Mouse (Mus musculus): ENCODE data around the gene Stab2. TPM values are rescaled to one million over a fixed set of nuclear protein-coding genes. Genes with fewer than 3 reads are reported as not detected.

The Stab2 gene
- total and polyA plus RNA-seq, 3 experiments = 0.09 TPM; not detected in 2

DNA sequence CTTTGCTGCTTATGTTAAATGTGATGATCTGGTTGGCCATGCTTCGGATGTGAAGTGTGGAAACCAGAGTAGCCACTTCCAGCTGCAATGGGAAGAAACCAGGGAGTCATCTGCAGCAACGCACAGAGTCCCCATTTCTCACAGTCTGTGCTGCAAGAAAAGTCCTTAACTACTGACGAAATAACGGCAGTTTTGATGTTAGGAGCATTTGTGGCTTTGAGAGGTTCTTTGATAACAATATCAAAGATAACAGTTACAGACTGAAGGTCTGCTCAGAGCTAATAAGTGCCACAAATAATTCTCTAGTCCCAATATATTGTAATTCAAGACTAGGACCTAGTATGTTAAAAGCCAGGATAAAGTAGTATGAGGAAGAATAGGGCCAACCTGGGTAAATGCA is 57.9 kb downstream of the Stab2 start:
- H3K79me2 ChIP-seq (replicated peaks; ENCODE audit: control insufficient read depth, extremely low read depth, insufficient read depth, poor library complexity, severe bottlenecking) = no peaks in the 10 kb centered on the region
- no peaks in the 10 kb centered on the region for H3K9me3 ChIP-seq (replicated peaks; ENCODE audit: low read length)
- no peak for DNase-seq (ENCODE audit: extremely low read depth)
- H3K4me1 ChIP-seq (ENCODE audit: control insufficient read depth in 1 of 2, insufficient read depth in 2 of 2) = peaks cover 0 to 8% of the 10 kb centered on the region in 2 experiments; a peak in 3 of 4 replicates
- dilution Hi-C loops (cut with MboI; ENCODE audit: extremely low pct_ligation_motif_present, extremely low pct_unique_long_range_greater_than_20kb, low sequenced_read_pairs) (no loop called here), in situ Hi-C loops (cut with MboI; ENCODE audit: low pct_ligation_motif_present, low pct_unique_long_range_greater_than_20kb, low sequenced_read_pairs) (no loop called here)
- no peak overlapping the region for H3K4me2 ChIP-seq (ENCODE audit: insufficient read depth, low read depth, poor library complexity, severe bottlenecking)
- no peak for TF ChIP-seq MAFK (IDR thresholded peaks at IDR 0.05; ENCODE audit: insufficient replicate concordance, low read length)
- TF ChIP-seq EP300 (IDR thresholded peaks at IDR 0.05; ENCODE audit: low read length) = no peak
- no peak for TF ChIP-seq POLR2AphosphoS2 (IDR thresholded peaks at IDR 0.05; ENCODE audit: low read depth, low read length)
- TF ChIP-seq ZC3H11A (IDR thresholded peaks at IDR 0.05; ENCODE audit: low read depth, low read length) = no peak
- no peak for TF ChIP-seq ZNF384 (IDR thresholded peaks at IDR 0.05; ENCODE audit: low read depth, low read length)
- TF ChIP-seq RAD21 (IDR thresholded peaks at IDR 0.05; ENCODE audit: low read depth, low read length) = no peak
- no peak for TF ChIP-seq JUN (IDR thresholded peaks at IDR 0.05; ENCODE audit: insufficient read depth, low read depth, low read length)
- no peak for TF ChIP-seq RCOR1 (conservative IDR thresholded peaks at IDR 0.05; ENCODE audit: low read depth, low read length)
- no peak for TF ChIP-seq USF2 (conservative IDR thresholded peaks at IDR 0.05; ENCODE audit: low read depth, low read length)
- TF ChIP-seq MXI1 (IDR thresholded peaks at IDR 0.05; ENCODE audit: low read depth, low read length) = no peak
- TF ChIP-seq POLR2A (IDR thresholded peaks at IDR 0.05; ENCODE audit: low read depth, low read length) = no peak
- TF ChIP-seq NELFE (IDR thresholded peaks at IDR 0.05; ENCODE audit: low read depth, low read length) = no peak
- no peak for TF ChIP-seq E2F4 (IDR thresholded peaks at IDR 0.05; ENCODE audit: insufficient replicate concordance, low read depth, low read length)
- TF ChIP-seq PAX5 (IDR thresholded peaks at IDR 0.05; ENCODE audit: low read length) = no peak
- no peak for TF ChIP-seq IRF4 (IDR thresholded peaks at IDR 0.05; ENCODE audit: low read depth, low read length)
- TF ChIP-seq TBP (conservative IDR thresholded peaks at IDR 0.05; ENCODE audit: low read depth, low read length) = no peak
- no peak for TF ChIP-seq TCF12 (IDR thresholded peaks at IDR 0.05; ENCODE audit: low read depth, low read length)
- no peak for TF ChIP-seq UBTF (IDR thresholded peaks at IDR 0.05; ENCODE audit: low read depth, low read length)
- no peak for TF ChIP-seq CTCF (conservative IDR thresholded peaks at IDR 0.05 in 1 of 2, IDR thresholded peaks at IDR 0.05 in 1 of 2; ENCODE audit: low read depth in 2 of 2, low read length in 2 of 2)
- no peak for TF ChIP-seq KAT2A (IDR thresholded peaks at IDR 0.05; ENCODE audit: insufficient replicate concordance, low read length)
- no peaks in the 10 kb centered on the region for H3K27me3 ChIP-seq (replicated peaks)
- no peak overlapping the region for H3K4me3 ChIP-seq (replicated peaks in 1 of 3; ENCODE audit: low read depth in 2 of 3, low read length in 2 of 3, poor library complexity in 1 of 3)
- no peak overlapping the region for H3K27ac ChIP-seq (ENCODE audit: insufficient read depth, low read depth)
- no peak overlapping the region for H3K9ac ChIP-seq (ENCODE audit: insufficient read depth, low read depth)
- no peaks in the 10 kb centered on the region for H3K36me3 ChIP-seq (replicated peaks in 1 of 2; ENCODE audit: control insufficient read depth in 1 of 2, insufficient read depth in 1 of 2, low read length in 1 of 2)

DNA sequence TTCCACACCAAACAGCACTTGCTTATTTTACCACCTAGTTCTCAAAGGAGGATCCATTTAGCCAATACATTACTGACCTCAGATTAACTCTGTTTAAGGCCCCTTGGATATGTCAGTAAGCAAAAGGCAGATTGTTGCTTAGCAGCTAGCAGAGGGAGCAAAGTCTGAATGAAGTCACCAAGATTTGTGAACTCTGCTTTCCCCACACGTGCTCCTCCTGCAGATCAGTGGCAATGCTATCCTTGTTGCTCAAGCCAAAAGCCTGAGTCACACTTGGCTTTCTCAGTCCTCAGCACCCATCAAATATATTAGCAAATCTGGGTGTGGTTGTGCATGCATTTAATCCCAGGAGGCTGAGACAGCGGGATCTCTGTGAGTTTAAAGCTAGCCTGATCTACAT is 60.3 kb downstream of the Stab2 start:
- in situ Hi-C loops (cut with MboI; ENCODE audit: low pct_ligation_motif_present, low pct_unique_long_range_greater_than_20kb, low sequenced_read_pairs) (no loop called here), dilution Hi-C loops (cut with MboI; ENCODE audit: extremely low pct_ligation_motif_present, extremely low pct_unique_long_range_greater_than_20kb, low sequenced_read_pairs) (no loop called here)
- Histone ChIP-seq H3K4me2 (ENCODE audit: insufficient read depth, low read depth, poor library complexity, severe bottlenecking) (no peak overlapping the region), H3K9ac (ENCODE audit: insufficient read depth, low read depth) (no peak overlapping the region), H3K36me3 (replicated peaks in 1 of 2; ENCODE audit: control insufficient read depth in 1 of 2, insufficient read depth in 1 of 2, low read length in 1 of 2) (no peaks in the 10 kb centered on the region), H3K4me1 (ENCODE audit: control insufficient read depth in 1 of 2, insufficient read depth in 2 of 2) (peaks cover 0 to 8% of the 10 kb centered on the region in 2 experiments; a peak in 3 of 4 replicates), H3K4me3 (replicated peaks in 1 of 3; ENCODE audit: low read depth in 2 of 3, low read length in 2 of 3, poor library complexity in 1 of 3) (no peak overlapping the region), H3K79me2 (replicated peaks; ENCODE audit: control insufficient read depth, extremely low read depth, insufficient read depth, poor library complexity, severe bottlenecking) (no peaks in the 10 kb centered on the region), H3K9me3 (replicated peaks; ENCODE audit: low read length) (no peaks in the 10 kb centered on the region), H3K27me3 (replicated peaks) (no peaks in the 10 kb centered on the region), H3K27ac (ENCODE audit: insufficient read depth, low read depth) (no peak overlapping the region)
- no peak for TF ChIP-seq SIN3A (IDR thresholded peaks at IDR 0.05; ENCODE audit: low read length)
- no peak for DNase-seq (ENCODE audit: extremely low read depth)
